Mouse (Mus musculus): ENCODE measurements around the gene Pheta2. TPM values are rescaled to one million over a fixed set of nuclear protein-coding genes. Genes with fewer than 3 reads are reported as not detected.

The Pheta2 gene
- polyA plus RNA-seq, 1 experiment from 2014 or later = 13.8 TPM

DNA sequence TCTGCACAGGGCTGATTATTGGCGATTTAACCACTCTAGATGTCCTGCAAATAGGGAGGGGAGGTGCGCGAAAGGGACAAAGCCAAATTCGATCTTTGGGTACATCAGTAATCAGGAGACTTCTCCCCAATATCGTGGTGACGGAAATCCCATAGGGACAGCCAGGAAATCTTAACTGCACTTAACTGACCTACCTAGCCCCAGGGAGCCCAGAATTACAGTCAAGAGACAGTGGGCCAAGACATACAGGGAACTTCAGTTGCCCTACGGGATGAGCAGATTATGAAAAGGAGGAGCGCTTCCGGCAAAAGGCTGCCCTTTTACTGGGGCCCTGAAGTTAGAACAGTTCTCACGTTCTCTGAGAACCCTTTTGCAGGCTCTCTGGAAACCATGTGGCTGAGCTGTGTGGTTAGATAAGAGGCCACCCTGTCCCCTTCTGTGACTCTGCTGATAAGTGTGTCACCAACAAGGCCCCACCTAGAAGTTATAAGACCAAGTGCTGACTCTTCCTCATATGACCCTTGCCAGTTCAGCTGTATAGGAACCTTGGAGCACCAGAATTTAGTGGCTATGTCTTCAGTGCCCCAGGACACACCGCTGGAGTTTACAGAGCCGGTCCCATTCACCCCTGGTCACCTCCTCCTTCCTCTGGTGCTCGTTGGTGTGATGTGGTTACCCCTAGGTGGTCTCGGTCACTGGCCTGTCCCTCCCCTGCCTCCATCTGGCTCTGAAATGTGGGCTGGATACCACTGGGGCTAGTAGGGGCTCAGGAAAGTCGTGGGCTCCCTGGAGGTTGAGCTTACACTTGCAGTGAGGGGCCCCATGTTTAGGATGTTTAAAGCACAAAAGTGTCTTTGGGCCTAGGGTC is 3.2 kb downstream of the Pheta2 start:
- no peaks in the 10 kb centered on the region for H3K27me3 ChIP-seq (ENCODE audit: insufficient read depth, low read length)
- no peaks in the 10 kb centered on the region for H3K9me3 ChIP-seq (ENCODE audit: low read depth, low read length)
- 44% methylated on average over 15 of the region's 15 CpGs for WGBS
- ATAC-seq (ENCODE audit: insufficient read depth) = no peak
- H3K36me3 ChIP-seq (ENCODE audit: insufficient read depth) = peaks cover under 1% of the 10 kb centered on the region; the same call in 1 of the 2 replicates
- H3K27ac ChIP-seq (ENCODE audit: low read depth) = peak overlapping the region; percentile 87
- TF ChIP-seq CTCF (IDR thresholded peaks at IDR 0.05; ENCODE audit: low read depth) = no peak
- peak overlapping the region; percentile 51 for H3K4me3 ChIP-seq (ENCODE audit: low read depth, low read length)
- peak; percentile 36 for DNase-seq
- H3K4me1 ChIP-seq (ENCODE audit: insufficient read depth) = peaks cover 8% of the 10 kb centered on the region
- peak overlapping the region; percentile 75 for H3K9ac ChIP-seq
- H3K4me2 ChIP-seq = peak overlapping the region; percentile 68

DNA sequence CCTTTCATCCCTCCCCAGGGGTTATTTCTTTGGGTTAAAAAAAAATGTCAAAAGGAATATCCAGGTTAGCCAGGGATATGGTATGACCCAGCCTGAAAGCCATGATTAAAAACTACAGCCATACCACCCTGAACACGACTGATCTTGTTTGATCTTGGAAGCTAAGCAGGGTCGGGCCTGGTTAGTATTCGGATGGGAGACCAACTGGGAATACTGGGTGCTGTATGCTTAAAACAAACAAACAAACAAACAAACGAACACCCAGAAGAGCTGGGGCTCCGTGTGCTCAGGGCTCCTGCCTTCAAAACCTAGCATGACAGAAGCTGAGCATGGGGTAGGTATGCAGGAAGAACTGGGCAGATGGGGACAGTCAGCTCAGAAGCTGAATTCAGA is 3.8 kb downstream of the Pheta2 start:
- DNase-seq = no peak
- peaks cover 4% of the 10 kb centered on the region; the same call in 1 of the 2 replicates for H3K36me3 ChIP-seq (ENCODE audit: insufficient read depth)
- H3K4me3 ChIP-seq (ENCODE audit: low read depth, low read length) = peak overlapping the region; percentile 51
- peak overlapping the region; percentile 87; the same call in 1 of the 2 replicates for H3K27ac ChIP-seq (ENCODE audit: low read depth)
- H3K4me2 ChIP-seq = peak overlapping the region; percentile 68
- no peaks in the 10 kb centered on the region for H3K9me3 ChIP-seq (ENCODE audit: low read depth, low read length)
- TF ChIP-seq CTCF (IDR thresholded peaks at IDR 0.05; ENCODE audit: low read depth) = no peak
- ATAC-seq (ENCODE audit: insufficient read depth) = no peak
- WGBS = 65% methylated on average over 5 of the region's 5 CpGs
- H3K4me1 ChIP-seq (ENCODE audit: insufficient read depth) = peaks cover 11% of the 10 kb centered on the region
- peak overlapping the region; percentile 75 for H3K9ac ChIP-seq
- no peaks in the 10 kb centered on the region for H3K27me3 ChIP-seq (ENCODE audit: insufficient read depth, low read length)

DNA sequence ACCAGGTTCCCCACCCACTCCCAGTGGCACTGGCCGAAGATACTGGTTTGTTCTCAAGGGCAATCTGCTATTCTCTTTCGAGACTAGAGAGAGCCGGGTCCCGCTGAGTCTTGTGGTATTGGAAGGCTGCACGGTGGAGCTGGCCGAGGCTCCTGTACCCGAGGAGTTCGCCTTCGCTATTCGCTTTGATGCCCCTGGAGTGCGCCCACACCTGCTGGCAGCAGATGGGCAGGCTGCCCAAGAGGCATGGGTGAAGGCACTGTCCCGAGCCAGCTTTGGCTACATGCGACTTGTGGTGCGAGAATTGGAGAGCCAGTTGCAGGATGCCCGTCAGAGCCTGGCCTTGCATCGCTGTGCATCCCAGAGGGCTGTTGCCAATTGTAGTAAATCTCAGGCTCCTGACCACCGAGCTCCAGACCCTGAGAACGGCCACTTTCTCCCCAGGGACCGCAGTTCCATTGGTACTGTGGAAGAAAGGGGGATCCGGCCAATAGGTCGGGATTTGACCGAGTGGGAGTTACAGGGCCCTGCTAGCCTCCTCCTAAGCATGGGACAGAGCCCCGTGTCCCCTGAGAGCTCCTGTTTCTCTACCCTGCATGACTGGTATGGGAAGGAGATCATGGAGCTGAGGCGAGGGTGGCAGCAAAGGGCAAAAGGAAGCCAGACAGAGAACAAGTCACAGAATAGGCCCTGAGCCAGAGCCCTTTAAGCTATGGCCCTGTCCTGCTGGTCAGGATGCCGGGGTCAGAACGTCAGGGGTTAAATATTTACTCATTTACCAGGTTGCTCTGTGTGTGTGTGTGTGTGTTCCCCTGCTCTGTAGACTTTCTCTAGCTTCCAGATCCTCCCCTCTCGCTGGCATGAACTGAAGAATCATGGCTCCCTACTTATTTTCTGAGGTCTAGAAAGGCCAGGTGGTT is 4.9 kb downstream of the Pheta2 start:
- 89% methylated on average over 27 of the region's 27 CpGs for WGBS
- DNase-seq = no peak
- Histone ChIP-seq H3K27me3 (ENCODE audit: insufficient read depth, low read length) (no peaks in the 10 kb centered on the region), H3K9me3 (ENCODE audit: low read depth, low read length) (no peaks in the 10 kb centered on the region), H3K36me3 (ENCODE audit: insufficient read depth) (peaks cover 15% of the 10 kb centered on the region), H3K27ac (ENCODE audit: low read depth) (no peak overlapping the region), H3K9ac (no peak overlapping the region), H3K4me3 (ENCODE audit: low read depth, low read length) (no peak overlapping the region), H3K4me1 (ENCODE audit: insufficient read depth) (peaks cover 7% of the 10 kb centered on the region; the same call in 1 of the 2 replicates), H3K4me2 (peak overlapping the region; percentile 8; the same call in 1 of the 2 replicates)
- ATAC-seq (ENCODE audit: insufficient read depth) = no peak
- no peak for TF ChIP-seq CTCF (IDR thresholded peaks at IDR 0.05; ENCODE audit: low read depth)

DNA sequence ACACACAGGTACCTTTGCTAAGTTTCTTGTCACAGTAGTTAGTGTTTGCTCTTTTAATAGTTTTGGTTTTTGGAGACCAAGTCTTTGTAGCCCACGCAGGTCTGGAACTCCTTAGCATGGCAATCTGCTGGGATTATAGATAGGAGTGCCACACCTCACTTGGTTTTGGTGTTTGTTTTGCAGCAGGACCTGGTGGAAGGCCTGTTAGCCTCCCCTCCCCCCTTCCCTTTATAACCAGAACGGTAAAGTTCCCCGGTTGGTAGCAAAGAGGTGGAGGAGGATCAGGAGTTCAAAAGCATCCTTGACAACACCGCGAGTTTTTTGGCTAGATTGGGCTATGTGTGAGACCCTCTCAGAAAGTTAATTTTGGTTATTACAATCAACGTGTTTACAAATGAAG is 6.2 kb downstream of the Pheta2 start:
- Histone ChIP-seq H3K4me2 (peak overlapping the region; percentile 37), H3K9ac (no peak overlapping the region), H3K9me3 (ENCODE audit: low read depth, low read length) (no peaks in the 10 kb centered on the region), H3K27me3 (ENCODE audit: insufficient read depth, low read length) (no peaks in the 10 kb centered on the region), H3K27ac (ENCODE audit: low read depth) (no peak overlapping the region), H3K4me3 (ENCODE audit: low read depth, low read length) (no peak overlapping the region), H3K36me3 (ENCODE audit: insufficient read depth) (peaks cover 28% of the 10 kb centered on the region), H3K4me1 (ENCODE audit: insufficient read depth) (peaks cover 7% of the 10 kb centered on the region; the same call in 1 of the 2 replicates)
- no peak for TF ChIP-seq CTCF (IDR thresholded peaks at IDR 0.05; ENCODE audit: low read depth)
- 85% methylated on average over 6 of the region's 6 CpGs for WGBS
- DNase-seq = no peak
- no peak for ATAC-seq (ENCODE audit: insufficient read depth)

DNA sequence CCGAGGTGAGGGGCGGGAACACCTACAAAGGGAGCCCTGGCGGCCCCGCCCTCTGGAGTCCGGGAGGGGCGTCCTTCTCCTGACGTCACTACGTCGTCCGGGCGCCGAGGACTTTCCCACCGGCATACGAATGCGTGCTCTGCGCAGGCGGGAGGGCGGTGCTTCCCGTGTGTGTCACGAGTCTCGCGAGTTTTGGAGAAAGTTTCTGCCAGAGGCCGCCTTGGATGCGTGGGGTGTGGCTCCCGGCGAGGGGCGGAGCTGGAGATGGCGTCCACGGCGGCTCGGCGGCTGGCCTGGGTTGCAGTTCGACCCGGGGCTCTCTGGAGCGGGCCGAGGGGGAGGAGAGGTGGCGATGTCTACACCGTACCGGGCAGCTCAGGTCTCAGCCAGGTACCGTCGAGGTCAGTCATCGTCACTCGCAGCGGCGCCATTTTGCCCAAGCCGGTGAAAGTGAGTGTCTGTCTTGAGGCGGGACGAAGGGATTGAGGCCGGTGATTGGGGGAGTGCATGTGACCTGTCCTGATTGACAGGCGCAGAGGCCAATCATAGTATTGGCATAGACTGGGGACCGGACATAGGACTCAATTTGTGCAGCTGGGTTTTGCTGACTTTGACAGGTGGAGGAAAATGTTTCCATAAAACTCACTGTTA is 7.2 kb downstream of the Pheta2 start:
- WGBS = under 1% methylated on average over 50 of the region's 51 CpGs

DNA sequence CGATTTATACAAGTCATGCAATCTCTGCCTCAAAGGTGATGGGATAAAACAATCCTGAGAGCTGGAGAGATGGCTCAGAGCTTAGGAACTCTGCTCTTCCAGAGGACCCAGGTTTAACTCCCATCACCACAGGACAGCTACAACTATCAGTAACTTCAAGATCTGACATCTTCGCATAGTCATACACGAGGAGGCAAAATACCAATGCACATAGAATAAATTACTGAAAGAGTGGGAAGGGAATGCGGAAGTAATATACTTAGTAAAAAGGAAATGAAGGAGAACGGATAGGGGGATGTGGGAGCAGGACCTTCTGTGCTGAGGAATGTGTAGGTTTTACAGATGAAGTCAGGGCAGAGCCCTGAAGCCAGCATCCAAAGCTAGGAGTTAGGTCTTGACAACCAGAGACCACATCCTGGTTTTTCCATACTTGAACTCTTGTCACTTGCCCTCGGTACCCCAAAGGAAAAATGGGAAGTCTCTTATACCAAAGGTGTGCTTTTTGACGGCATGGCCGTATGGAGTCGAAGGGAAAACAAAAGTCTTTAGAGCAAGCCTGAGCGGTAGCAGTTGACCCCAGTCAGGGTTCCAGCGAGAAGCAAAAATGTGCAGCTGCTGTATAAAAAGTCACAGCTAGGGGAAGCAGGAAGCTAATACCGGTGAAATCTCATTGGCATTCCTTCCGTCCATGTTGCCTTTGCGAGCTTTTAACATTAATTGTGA is 8.0 kb downstream of the Pheta2 start:
- Histone ChIP-seq H3K9ac (peak overlapping the region; percentile 62), H3K9me3 (ENCODE audit: low read depth, low read length) (no peaks in the 10 kb centered on the region), H3K4me2 (peak overlapping the region; percentile 87), H3K4me3 (ENCODE audit: low read depth, low read length) (peak overlapping the region; percentile 58), H3K27ac (ENCODE audit: low read depth) (peak overlapping the region; percentile 42; the same call in 1 of the 2 replicates), H3K27me3 (ENCODE audit: insufficient read depth, low read length) (no peaks in the 10 kb centered on the region), H3K36me3 (ENCODE audit: insufficient read depth) (peaks cover 41% of the 10 kb centered on the region), H3K4me1 (ENCODE audit: insufficient read depth) (peaks cover 3% of the 10 kb centered on the region; the same call in 1 of the 2 replicates)
- 43% methylated on average over 14 of the region's 14 CpGs for WGBS
- peak; percentile 28 for TF ChIP-seq CTCF (IDR thresholded peaks at IDR 0.05; ENCODE audit: low read depth)
- DNase-seq = peak; percentile 20
- ATAC-seq (ENCODE audit: insufficient read depth) = no peak

More for the DNA sequence above, 7.2 kb downstream of the Pheta2 start:
- peaks cover 7% of the 10 kb centered on the region; the same call in 1 of the 2 replicates for H3K4me1 ChIP-seq (ENCODE audit: insufficient read depth)
- H3K36me3 ChIP-seq (ENCODE audit: insufficient read depth) = peaks cover 37% of the 10 kb centered on the region
- peak overlapping the region; percentile 87 for H3K4me2 ChIP-seq
- ATAC-seq (ENCODE audit: insufficient read depth) (peak; percentile 98), DNase-seq (peak; percentile 100)
- no peaks in the 10 kb centered on the region for H3K27me3 ChIP-seq (ENCODE audit: insufficient read depth, low read length)
- H3K4me3 ChIP-seq (ENCODE audit: low read depth, low read length) = peak overlapping the region; percentile 58
- no peak for TF ChIP-seq CTCF (IDR thresholded peaks at IDR 0.05; ENCODE audit: low read depth)
- no peaks in the 10 kb centered on the region for H3K9me3 ChIP-seq (ENCODE audit: low read depth, low read length)
- peak overlapping the region; percentile 62 for H3K9ac ChIP-seq
- peak overlapping the region; percentile 84 for H3K27ac ChIP-seq (ENCODE audit: low read depth)

Data from lung, embryonic 14.5 days (tissue).